Mouse (Mus musculus) frontal cortex, postnatal 36 days (tissue): ENCODE results near the gene Cep89.

Experiments used
- DNase-seq, 2 experiments: peaks; one replicate each; pipeline ENCODE4 v3.0.0; 2022; ENCODE audit warnings: low spot score in 2 of 2

The Cep89 gene

DNA sequence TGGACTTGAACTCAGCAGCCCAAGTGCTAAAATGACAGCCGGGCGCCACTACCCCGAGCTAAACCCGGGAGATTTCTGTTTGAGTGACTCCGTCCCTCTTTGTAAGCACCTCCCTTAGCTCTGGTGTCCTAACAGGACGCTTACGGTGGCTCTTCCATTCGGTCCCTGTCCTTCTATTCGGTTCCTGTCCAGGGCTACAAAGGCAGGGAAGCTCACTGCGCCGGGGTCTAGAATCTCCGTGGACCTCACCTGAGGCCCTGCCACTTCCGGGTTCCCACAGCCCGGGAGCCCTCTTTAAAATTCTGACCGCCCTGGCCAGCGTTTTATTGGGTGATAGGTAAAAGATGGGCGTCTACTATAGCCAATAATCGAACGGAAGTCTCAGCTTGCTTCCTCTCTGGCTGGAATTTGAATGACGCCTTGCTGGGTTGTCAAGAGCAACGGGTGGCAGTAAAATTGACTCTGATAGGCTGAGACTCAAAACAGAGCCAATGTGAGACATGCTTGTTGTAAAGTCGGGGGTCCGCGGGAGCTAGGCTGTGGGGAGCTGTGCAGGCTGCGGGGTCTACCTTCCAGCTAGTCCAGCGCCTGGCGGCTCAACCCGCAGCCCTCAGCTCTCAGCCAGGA is at the start of gene Cep89, which contains the start of gene Faap24:
TSS of gene Cep89 (plus strand) at position 494 of the 627 bp plus-strand sequence.
TSS of gene Faap24 (minus strand) at position 295 of the 627 bp plus-strand sequence.
- peak; percentile 98 for DNase-seq

GRCm38 (mm10) chr7:35347918-35348700 is 48.7 kb upstream of the Cep89 start:
- no peak for DNase-seq

DNA sequence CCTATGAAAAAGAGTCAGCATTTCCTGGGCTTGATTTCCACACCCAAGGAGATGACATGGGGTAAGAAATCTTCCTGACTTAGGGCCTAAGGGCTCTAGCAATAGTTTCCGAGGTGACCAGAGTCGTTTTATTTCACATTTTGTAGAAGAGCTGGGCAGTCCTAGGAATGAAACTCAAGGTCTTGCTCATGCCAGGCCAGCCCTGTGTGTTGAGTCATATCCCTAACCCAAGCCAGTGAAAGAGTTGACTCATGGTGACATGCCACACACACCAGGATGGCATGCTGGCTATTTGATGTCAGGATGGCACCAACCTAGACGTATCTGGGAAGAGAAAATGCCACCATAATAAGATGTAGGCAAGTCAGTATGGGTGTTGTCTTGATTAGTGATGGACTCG is 47.8 kb upstream of the Cep89 start:
- no peak for DNase-seq

DNA sequence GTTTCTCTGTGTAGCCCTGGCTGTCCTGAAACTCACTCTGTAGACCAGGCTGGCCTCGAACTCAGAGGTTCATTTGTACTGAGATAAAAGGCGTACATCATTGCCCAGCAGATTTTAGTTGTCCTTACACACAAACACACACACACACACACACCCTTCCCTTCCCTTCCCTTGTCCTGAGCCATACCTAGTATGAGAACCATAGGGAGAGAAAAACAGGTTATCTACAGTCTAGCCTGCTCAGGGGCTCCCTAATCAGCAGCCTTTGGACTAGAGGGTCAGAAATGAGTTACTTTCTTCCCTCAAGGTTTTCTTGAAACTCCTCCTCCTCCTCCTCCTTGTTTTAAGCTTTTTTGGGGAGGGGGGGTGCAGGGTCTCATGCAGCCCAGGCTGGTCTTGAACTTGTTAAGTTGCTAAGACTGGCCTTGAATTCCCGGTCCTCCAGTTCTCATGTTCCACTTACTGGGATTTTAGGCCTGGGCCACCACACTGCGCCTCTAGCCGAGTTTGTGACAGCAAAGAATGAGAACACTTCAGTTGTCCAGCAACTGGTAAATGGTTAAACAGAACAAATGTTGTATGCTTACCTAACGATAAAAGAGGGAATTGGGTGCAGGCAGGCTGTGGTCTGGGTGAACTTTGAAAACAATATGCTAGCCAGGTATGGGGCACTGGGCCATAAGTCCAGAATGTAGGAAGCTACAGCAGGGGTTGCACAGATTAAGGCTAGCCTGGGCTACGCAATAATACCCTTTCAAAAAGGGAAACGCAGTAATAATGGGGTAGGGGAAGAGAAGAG is 46.8 kb upstream of the Cep89 start:
- no peak for DNase-seq

DNA sequence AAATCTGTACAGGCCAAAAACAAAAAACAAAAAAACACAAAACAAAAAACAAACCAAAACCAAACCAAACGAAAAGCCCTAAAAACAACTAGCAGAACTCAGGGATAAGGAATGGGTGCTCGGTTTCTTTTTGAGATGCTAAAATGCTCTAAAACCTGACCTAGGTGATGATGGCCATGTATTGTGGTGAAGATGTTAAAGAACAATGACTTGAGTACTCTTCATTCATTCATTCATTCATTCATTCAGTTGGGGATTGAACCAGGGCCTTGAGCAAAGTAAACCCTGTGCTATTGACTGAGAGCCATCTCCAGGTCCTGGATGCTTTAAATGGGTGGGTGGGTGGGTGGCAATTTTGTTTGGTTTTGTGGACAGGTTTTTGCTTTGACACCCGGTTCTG is 45.7 kb upstream of the Cep89 start:
- no peak for DNase-seq

DNA sequence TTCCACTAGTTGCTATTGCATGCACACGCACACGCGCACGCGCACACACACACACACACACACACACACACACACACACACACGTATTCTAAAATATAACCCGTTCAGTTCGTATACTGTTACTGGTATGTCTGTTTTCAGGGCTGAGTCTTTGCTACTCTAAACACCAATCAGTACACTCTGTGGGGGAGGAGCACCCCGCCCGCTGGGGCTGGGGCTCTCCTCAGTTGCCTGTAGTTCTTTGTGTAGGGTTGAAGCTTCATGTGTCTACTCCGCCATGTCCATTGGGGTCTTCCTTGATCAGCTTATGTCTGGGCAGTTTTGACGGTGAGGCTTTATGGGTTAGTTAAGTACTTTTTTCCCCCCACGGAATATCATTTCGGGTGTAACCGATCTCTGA is 43.5 kb upstream of the Cep89 start:
- no peak for DNase-seq

DNA sequence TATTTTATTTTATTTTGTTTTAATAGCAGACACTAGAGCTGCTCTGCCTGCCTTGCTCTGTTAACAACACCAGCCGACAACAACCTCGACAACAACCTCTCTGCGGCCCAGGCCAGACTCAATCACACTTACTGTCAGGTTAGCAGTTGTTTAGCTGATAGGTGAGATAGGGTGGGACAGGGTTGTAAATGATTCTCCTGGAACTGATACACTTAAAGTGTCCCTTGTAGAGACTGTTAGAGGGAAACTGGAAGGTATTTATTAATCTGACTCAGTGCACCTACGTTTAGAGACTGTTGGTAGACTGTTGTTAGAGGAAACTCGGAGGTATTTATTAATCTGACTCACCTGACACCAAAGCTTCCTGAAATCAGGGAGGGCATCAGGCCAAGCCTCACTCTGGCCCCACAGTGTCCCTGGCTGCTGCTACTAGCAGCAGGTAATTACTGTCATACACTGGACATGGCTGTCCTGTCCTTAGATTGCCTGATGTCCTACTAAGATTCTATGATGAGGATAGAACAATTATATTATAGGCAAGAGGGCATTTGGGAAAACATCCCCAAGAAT is 41.4 kb upstream of the Cep89 start:
- DNase-seq: no peak

DNA sequence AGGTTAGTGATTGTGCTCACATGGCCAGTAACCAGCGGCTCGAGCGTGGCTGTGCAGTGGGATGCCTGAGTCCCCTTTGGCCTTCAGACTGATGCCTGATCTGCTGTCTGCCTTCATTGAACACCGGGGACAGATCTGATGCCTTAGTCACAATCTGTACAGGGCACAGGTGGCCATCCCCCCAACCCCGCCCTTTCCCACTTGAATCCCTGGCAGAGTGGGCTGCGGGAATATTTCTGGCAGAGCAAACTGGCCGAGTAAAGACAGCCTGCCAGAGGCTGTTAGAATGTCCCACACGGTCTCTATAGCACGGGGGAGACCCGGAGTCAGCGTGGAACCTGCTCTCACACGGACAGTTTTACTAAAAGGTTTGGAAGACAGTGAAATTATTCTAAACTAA is 39.2 kb upstream of the Cep89 start:
- DNase-seq: no peak

- DNase-seq: no peak
Observed at GRCm38 (mm10) chr7:35362253-35362652, 34.6 kb upstream of the Cep89 start.

- no peak for DNase-seq
Observed at GRCm38 (mm10) chr7:35362868-35363267, 34.0 kb upstream of the Cep89 start.

DNA sequence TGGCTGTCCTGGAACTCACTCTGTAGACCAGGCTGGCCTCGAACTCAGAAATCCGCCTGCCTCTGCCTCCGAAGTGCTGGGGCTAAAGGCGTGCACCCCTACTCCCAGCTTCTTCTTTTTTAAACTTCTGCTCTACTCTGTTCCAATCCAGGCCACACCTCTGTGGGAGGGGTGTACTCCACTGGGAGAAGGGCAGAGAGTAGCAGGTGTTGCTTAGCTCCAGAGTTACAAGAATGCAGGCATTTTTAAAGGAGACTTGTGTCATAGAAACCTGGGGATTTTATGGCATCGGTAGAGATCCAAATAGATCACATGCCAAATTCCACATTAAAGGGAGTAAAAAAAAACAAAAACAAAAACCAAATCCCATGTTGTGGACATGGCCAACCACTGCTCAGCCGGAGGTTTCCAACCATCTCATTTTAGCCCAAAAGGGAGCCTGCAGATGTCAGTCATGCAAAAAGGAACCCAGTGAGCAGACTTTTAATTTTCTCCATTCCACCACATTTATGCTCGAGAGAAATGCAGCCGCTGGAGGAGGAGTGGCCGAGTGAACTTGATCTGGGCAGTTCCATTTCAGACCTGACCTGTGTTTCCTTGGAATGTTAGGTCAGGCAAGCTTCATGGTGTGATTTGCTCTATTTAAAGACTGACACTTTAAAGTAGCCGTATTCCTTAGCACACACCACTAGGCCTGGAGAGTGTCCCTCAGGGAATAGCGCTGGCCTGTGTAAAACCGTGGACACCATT is 31.5 kb upstream of the Cep89 start:
- DNase-seq: no peak

DNA sequence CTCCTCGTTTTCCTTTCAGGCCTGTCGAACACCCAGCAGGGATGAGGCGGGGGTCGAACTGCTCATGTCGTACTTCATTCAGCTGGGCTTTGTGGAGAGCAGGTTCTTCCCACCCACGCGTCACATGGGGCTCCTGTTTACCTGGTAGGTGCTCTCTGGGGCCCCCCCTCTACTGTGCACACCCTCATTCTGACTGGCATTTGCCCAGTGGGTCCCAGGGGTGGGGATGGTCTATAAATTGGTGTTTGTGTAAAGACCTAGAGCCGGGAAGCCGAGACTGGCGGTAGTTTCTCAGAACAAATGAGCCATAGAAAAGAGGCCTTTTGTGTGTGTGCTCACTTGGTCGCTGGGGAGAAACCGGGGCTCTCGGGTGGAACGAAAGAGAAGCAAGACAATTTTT is 25.7 kb upstream of the Cep89 start:
- DNase-seq: no peak

- DNase-seq: no peak
Observed at GRCm38 (mm10) chr7:35372483-35373017, 24.3 kb upstream of the Cep89 start.

DNA sequence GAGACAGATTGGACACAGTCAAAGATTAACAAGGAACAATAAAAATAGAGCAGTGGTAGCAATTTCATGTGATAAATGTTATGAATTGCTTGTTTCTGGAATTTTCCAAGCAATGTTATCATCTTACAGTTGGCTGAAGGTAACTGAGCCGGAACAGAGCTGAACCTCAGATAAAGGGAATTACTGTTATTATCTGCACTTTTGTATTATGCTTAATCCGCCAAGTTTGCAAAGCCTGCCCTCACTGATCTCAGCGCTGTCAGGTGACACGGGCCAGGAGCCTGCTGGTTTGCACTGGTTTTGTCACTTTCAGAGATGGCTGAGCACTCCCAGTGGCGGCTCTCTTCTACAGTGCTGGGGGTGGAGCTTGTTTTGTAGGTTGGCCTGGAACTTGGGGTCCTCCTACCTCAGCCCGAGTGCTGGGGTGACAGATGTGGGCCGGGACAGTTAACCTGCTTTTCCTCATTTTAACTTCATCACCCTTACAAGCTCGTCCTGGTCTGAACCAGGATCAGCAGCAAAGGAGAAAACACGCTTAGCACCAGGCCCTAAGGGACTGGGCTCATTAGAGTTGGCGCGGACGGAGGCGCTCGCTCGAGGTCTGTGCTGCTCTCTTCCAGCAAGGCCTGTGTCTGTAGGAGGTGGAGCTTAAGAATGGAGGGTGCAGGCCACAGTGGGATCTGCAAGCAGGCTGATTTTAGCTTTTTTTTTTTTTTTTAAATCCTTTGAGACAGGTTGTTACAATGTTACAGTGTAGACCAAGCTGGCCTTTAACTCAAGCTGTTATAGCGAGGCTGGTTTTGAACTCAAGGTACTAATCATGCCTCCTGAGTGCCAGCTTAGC is 23.5 kb upstream of the Cep89 start:
- DNase-seq: no peak

DNA sequence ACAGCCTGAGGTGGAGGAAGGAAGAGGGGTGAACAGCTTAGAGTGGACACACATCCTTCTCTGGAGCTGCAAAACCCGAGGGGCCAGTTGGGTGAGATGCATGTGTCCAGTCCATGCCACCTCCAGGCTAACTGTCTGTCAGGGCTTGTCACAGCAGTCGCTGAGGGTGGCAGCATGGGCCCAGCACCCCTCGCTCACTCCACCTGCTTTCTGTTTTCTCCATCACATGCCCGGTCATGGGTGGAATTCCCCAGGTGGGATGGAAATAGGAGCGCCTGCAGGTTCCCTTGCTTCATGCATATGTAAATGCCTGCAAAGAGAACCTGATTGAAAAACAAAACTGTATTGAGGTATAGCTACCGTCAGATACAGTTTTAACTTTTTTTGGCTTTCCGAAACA is 22.6 kb upstream of the Cep89 start:
- DNase-seq: no peak

GRCm38 (mm10) chr7:35376623-35377022 is 20.2 kb upstream of the Cep89 start:
- DNase-seq: no peak

GRCm38 (mm10) chr7:35379492-35380119 is 17.2 kb upstream of the Cep89 start:
- DNase-seq: no peak

- no peak for DNase-seq
Observed at GRCm38 (mm10) chr7:35380351-35380750, 16.5 kb upstream of the Cep89 start.

GRCm38 (mm10) chr7:35381861-35382260 is 15.0 kb upstream of the Cep89 start:
- DNase-seq: no peak
